Mouse (Mus musculus): ENCODE measurements around the gene F11. TPM values are rescaled to one million over a fixed set of nuclear protein-coding genes. Genes with fewer than 3 reads are reported as not detected.

Gene F11
- not detected for total RNA-seq (2021)
- long read RNA-seq, experiment 1 = 0 reads
- long read RNA-seq, experiment 2 = 0 reads

DNA sequence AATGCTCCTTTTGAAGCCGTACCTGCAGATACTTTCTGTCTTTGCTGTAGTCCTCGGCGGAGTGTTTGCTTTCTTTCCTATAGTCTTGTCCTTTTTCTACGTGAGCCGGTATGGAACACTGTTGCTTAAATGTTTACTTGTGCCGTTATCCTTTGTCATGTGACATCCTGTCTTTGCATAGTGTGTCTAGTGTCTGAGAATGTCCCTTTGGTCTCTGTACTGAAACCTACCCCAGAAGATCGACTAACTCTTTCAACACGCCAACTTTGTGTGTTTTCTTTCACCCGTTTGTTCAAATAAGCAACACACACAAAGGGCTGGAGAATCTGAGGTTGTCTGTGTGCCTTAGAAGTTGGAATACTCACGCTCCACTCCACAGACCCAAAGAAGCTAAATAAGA, at the start of gene F11:
TSS of gene F11 (minus strand) at position 112 of the 400 bp plus-strand sequence.
- no peak for DNase-seq (ENCODE audit: low spot score in 2 of 2)

DNA sequence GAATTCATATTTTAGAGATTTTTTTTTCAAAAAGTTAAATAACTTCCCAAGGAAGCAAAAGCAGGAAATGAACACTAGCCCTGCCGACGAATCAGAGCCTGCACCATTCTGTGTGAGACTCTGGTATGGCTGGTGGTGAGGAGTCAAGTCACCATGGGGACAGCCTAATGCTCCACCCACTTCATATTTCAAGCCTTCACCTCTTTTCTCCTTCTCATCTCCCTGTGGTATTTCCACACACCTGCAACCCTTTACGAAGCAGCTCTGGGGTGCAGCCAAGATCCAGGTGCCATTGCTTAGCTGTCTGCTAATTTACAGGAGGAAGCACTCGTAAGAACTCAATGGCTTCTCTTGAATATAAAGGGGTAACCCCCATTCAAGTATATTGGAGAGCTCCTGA, 49.1 kb upstream of the F11 start:
- no peak for DNase-seq (ENCODE audit: low spot score in 2 of 2)

DNA sequence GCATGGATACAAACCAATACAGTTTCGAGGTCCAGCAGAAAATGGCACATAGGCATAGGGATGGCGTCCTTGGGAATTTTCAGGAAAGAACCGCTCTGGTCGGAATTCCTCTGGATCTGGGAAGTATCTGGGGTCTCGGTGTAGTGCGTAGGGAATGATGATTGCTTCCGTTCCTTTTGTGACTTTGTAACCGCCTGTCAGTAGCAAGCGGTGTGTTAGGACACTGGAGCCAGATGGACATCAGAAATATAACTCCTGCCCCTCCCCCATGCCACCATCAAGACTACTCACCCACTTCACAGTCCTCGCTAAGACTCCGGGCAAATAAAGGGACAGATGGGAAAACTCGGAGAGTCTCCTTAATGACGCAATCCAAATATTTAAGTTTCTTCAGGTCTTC, 46.5 kb upstream of the F11 start, which contains the start of gene Gm45753:
TSS of gene Gm45753 (minus strand) at position 101 of the 400 bp plus-strand sequence.
- DNase-seq (ENCODE audit: low spot score in 2 of 2) = no peak

DNA sequence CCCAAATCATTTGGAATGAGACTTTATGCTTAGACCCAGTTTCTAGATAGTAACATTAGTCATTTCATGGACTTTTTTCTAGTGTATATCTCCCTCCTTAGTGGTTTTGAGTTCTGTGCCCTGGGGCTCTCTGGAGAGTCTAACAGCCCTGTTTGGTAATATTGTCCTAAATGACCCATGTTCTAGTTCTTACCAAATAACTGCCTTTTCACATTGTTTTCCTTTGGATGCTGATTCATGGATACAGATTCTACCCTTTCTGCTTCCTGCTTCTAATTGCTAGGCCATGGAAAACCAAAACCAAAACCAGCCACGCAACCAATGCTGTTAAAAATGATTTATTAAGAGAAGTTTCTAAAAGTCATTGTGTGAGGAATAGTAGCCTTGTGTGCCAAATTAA, 43.6 kb upstream of the F11 start:
- DNase-seq (ENCODE audit: low spot score in 2 of 2) = no peak

DNA sequence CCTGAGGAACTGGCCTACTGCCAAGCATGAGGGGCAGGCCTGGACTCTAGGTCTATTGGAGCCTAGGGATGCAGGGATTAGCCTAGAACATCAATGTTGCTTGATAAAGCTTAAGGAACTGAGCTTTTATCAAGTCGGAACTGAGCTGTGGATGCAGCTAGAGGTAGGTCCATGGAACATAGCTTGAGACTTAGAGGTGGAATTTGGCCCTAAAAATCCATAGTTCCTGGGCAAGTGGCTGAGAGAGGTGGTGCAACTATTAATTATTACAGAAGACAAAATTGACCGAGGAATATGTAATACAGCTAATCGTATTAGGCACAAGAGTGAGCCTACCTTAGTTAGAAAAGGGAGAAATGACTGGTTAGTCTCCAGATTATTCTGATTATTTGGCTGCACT, 42.5 kb upstream of the F11 start:
- DNase-seq (ENCODE audit: low spot score in 2 of 2) = no peak

DNA sequence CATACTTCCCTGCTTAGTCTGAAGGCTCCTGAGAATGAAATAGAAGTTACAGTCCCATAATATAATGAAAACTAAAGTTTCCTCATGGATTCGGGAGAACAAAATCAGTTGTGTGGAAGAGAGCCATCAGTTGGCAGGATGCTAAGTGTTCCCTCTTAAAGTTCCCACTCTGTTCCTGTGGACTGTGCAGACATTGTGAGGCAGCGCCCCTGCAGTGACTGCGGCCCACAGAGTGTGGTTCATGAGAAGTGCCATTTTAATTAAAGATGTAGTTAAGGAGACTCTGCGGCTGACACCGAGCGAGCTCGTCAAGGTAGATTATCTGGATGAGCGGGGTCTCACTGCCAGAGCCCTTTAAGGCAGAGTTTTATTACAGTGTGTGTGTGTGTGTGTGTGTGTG, 40.6 kb upstream of the F11 start:
- DNase-seq (ENCODE audit: low spot score in 2 of 2) = peak in 1 of 2 experiments; percentile 26

DNA sequence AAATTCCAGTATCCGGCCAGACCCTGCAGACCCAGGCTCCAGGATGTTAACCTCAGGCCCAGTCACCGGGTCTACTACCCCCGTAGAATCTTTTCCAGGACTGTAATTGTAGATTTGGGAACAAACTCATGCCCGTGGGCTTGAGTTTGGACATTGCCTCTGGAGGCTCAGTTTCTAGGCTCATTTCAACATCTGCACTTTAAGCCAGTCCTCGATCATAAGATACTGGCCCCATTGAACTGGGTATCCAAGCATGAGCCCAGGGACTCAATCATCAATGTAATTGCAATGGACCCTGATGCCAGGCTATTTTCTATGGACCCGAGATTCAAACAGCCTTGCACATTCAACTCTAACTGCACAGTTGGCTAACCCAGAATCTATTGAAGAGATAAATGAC, 33.4 kb upstream of the F11 start:
- no peak for DNase-seq (ENCODE audit: low spot score in 2 of 2)

DNA sequence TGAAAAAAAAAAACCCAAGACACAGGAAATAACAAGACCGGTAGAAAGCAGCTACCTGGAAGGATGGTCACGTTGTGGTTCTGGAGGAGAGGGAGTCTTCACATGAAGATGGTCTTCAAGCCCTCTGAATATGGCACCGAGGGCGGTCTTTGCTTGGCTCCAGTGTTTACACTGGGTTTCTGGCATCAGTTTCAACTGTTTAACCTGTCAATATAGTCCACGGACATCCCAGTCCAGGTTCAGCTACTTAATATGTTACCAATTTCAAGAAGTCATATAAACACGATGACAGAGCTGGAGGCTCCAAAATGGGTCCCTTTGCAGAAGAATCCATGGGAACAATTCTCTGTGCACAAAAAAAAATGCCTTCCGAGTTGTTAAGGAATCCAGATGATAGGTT, 32.9 kb upstream of the F11 start, which contains the start of gene Klkb1:
TSS of gene Klkb1 (minus strand) at position 173 of the 400 bp plus-strand sequence.
- DNase-seq (ENCODE audit: low spot score in 2 of 2) = no peak

DNA sequence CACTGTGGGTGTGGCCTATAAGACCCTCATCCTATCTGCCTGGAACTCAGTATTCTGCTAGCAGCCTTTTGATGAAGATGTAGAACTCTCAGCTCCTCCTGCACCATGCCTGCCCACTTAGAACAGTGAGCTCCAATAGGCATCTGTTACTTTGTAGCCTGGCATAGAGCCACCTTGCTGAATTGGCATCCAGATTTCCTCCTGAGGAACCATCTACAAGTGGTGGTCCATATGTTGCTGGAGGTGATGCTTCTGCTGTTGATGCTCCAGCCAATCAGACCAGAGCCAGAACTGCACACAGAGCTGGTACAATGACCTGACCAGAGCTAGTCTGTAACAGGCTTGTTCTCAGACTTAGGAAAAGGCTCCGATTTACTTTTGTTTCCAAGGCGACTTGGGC, 30.0 kb upstream of the F11 start:
- peak; percentile 16 to 61 for DNase-seq (ENCODE audit: low spot score in 2 of 2)

DNA sequence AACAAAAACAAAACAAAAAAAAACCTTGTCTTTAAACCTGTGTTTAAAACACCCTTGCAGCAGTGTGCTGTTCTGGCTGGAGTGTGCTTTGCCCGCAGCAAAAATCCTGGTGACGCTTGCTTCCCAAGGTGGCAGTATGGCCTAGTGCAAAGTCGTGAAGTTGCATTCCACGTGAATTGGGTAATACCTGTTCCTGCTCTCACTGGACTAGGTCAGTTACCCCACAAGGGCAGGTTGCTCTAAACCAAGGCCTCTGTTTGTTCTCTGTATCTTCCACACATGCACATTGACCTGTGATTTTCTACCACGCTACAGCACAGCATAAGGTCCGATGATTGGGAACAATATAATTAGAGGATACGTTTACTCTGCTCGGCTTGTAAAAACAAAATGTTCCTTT, 19.8 kb upstream of the F11 start:
- DNase-seq (ENCODE audit: low spot score in 2 of 2) = no peak

DNA sequence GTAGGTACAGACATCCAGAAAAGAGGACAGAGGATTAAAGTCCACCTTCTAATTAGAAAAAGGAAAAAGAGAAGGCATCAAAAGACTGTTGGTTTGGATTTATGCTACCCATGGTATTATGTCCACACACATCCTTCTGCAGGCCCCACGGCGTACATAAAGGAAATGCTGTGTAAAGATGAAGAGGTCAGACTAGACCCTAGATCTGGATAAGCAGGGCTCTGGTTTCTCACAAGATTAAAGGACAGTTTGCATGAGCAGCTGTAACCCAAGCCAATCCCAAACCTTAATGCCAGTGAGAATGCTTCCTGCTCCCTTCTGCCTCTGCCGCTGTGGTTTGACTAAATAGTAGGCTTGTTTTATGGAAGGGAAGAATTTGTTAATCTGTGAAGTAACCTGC, 15.6 kb upstream of the F11 start:
- no peak for DNase-seq (ENCODE audit: low spot score in 2 of 2)

DNA sequence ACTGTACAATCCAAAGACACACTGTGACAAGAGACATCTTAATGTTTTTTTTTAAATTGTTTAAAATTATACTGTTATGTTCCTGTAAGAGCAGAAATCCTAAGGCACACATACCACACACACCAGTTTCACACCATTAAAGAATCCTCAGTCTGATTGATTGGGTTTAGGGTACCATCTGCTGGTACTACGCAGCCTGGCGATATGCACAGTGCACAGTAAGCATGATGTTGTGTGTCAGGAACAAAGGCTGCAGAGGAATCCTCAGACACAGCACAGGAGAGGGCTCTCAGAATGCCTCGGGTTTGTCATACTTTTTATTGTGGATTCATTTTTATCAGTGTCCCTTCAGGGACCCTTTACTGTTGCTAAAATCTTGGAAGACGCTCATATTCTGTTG, 12.5 kb upstream of the F11 start:
- DNase-seq (ENCODE audit: low spot score in 2 of 2) = no peak

DNA sequence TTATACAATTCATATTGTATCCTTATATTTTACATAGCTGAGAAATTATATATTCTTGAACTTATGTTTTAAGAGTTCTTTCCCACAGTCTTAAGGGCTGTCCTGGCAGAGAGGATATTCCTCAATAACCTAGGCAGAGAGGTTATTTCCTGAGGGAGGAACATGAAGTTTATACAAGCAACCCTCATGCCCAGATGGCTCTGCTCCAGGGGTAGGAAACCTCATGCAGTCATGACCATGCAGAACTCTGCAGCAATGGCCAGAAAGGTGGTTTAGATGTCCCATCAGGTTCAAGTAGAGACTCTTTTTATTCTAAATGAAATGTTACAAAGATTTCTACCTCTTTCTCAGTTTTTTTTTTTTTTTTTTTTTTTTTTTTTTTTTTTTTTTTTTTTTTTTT, 7.2 kb upstream of the F11 start:
- DNase-seq (ENCODE audit: low spot score in 2 of 2) = no peak

DNA sequence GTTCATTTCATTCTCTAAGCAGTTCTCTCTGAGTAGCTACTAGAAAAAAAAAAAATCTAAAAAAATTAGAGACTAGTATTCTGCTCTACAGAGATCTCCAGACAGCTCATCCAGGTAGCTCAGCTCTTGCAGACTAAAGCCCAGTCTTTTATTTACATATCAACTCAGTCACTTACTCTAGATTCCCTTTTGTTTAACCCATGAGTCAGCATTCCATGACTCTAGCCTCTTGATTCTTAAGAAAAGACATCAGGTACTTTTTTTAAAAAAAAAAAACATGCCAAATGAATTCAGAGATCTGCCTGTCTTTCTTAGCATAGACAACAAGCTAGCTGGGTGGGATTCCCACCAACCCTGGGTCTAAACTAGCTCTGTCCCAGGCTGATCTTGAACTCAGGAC, 6.7 kb upstream of the F11 start:
- DNase-seq (ENCODE audit: low spot score in 2 of 2) = no peak

DNA sequence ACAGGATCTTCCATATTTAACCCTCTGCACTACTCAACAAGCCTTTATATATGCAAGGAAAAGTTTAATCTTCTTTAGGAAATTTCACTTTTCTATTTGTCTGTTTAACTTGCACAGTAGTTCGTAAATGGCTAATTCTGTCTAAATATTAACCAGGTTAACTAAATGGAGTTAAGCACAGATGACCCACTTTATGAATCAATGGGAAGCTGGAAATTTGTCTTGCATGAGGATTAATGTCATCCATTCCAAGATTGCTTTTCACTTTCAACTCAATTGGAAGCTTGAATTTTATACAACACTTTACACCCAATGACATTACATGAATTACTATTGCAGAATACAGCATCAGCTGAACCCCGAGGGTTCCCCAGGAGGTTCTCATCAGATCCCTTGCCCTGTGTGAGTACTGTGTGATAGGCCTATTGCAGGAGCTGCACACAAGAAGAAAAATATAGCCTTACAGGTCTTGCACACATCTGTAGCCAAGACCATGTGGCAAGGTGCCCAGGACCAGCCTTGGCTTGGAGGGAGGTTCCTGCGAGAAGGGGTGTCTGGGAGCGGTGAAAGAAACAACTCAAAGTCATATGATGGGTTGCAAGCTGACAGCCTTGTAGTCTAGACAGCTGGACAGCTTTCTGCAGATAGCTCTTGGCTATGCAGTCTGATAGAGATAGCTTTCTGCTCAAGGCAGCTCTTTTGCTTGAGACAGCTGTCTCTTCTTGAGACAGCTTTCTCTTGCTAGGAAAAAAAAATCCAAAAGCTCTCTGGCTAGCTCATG, 6.0 kb upstream of the F11 start:
- DNase-seq (ENCODE audit: low spot score in 2 of 2) = no peak

DNA sequence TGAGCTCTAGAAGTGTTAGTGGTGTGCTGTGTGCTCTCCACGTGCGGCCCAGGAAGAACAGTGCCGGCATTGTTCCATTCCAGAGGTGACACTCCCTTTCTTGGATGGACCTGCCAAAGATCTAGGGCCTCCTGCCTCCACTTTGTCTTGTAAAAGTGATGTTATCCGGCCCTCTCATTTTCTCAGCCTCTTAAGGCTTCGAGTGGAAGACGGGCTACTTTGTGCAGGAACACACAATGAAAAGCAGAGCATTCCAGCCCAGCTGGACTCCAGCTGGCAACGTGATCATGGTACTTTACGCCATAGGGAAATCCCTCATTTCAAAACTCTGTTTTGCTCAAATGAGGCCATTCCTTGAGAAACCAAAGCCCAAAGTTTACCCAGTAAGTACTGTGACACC, 5.2 kb upstream of the F11 start:
- no peak for DNase-seq (ENCODE audit: low spot score in 2 of 2)

DNA sequence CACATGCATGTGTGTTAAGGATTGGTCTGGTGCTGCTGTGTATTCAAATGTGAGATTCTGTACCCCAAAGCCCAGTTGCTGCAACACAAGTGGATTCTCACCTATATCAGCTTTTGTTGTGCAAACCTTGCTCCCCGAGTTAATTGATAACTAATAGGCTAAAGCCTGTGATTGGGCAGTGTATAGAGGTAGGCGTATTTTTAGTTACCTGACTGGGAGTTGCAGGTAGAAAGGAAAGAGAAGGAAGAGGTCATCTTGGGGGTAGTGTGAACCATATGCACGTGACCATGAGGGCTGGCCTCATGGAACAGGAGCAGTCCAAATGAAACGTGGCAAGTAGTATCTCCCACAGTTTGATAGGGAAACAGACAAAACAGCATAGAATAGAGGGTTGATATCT, 3.1 kb upstream of the F11 start:
- no peak for DNase-seq (ENCODE audit: low spot score in 2 of 2)

DNA sequence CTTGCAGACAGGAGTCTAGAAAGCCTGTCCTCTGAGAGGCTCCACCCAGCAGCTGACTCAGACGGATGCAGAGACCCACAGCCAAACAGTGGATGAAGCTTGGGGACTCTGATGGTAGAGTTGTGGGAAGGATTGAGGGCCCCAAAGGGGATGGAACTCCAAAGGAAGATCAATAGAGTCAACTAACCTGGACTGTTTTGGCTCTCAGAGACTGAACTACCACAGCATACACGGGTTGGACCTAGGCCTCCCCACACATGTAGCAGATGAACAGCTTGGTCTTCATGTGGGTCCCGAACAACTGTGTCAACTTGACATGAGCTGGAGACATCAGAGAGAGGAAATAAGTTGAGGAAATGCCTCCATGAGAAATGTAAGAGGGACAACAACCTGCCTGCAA, 1.0 kb upstream of the F11 start:
- DNase-seq (ENCODE audit: low spot score in 2 of 2) = no peak

DNA sequence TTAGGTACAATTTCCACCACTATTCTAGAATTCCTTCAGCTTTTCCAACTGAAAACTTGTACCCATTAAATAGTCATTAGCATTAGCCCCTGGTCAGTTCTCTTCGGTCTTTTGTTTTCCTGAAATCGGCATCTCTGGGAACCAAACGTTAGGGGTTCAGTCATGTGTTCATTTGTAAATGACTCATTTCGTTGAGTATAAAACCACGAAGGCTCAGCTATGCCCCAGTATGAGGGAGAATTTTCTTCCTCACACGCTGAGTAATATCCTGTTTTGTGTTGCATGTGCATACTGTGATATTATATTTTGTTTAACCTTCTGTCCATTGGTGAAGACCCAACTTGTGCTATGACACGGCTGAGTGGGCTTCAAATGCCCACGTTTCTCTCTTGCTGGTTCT, 3.4 kb downstream of the F11 start:
- no peak for DNase-seq (ENCODE audit: low spot score in 2 of 2)

DNA sequence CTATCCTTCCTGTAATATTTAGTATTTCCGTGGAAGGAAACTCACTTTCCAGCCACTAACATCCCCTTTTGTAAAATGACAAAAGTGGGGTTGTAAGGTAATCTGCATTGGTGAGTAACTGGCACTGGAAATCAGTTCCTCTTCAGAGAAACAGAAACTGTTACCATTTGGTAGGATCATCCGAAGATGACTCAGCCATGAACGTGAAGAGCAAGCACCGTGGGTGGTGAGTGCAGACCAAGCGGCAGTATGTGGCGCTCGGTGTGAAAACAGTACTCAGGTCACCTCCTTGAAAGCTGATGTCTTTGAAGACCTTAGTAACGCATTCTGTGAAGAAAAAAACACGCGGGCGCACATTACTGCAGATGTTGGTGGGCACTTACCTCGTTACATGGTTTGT, 6.8 kb downstream of the F11 start:
- no peak for DNase-seq (ENCODE audit: low spot score in 2 of 2)

DNA sequence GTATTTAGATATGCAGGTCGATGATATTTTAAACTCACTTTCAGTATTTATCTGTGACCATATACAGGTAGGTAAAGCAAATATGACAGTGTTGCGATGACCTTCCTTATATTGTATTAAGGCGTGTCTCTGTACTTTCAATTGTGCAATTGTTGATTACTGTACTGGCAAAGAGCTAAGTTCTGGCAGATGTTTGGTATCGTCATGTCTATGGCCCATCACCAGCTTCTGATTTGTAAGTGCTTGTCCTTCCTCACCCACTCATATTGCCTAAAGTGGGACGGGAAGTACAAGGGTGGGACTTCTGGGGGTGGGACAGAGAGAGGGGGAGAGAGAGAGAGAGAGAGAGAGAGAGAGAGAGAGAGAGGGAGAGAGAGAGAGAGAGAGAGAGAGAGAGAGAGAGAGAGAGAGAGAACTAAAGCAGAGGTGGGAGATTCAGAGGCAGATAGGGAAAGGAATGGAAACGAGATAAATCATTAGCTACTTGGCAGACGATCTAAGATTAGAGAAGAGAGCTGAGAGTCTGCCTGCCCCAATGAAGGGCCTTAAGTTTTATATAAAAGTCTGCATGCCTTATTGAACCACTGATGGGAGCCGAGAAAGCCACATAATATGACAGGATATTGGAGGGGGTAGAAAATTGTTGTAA, 7.5 kb downstream of the F11 start:
- DNase-seq (ENCODE audit: low spot score in 2 of 2) = no peak

DNA sequence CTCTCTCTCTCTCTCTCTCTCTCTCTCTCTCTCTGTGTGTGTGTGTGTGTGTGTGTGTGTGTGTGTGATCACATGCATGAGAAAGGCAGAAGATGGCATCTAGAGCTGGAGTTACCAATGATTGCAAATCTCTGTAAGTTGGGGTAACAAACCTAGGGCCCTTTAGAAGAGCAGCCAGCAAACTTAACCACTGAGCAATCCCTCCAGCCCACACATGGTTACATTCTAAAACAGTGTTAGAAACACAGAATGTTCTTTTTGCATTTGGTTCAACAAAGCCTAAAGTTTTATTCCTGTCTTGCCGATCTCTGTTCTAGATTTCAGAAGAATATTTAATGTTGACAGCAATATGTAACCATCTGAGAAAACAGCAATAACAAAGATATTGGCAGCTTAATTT, 8.2 kb downstream of the F11 start:
- DNase-seq (ENCODE audit: low spot score in 2 of 2) = no peak

DNA sequence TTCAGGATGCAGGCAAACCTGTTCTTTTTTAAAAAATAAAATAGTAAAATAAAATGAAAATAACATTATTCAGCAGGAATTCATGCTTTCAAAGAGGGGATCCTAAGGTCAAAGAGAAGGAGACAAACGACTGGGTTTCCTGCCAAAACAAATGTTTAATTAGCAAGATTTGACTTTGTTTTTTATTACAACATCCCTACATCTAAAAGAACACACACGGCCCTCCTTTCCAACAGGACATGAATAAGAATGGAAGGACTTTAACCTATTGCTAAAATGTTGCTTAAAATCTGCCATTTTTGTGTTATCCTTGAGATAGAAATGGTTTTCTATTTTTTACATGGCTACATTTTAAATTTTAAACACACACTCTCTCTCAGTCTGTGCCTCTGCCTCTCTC, 8.7 kb downstream of the F11 start:
- DNase-seq (ENCODE audit: low spot score in 2 of 2) = no peak

Measured in layer of hippocampus, postnatal 14 days (tissue).